Mouse (Mus musculus): ENCODE measurements around the gene Rsl24d1. TPM values are rescaled to one million over a fixed set of nuclear protein-coding genes. Genes with fewer than 3 reads are reported as not detected.

The Rsl24d1 gene
- polyA plus RNA-seq, 1 experiment from 2014 or later, result 193 TPM

DNA sequence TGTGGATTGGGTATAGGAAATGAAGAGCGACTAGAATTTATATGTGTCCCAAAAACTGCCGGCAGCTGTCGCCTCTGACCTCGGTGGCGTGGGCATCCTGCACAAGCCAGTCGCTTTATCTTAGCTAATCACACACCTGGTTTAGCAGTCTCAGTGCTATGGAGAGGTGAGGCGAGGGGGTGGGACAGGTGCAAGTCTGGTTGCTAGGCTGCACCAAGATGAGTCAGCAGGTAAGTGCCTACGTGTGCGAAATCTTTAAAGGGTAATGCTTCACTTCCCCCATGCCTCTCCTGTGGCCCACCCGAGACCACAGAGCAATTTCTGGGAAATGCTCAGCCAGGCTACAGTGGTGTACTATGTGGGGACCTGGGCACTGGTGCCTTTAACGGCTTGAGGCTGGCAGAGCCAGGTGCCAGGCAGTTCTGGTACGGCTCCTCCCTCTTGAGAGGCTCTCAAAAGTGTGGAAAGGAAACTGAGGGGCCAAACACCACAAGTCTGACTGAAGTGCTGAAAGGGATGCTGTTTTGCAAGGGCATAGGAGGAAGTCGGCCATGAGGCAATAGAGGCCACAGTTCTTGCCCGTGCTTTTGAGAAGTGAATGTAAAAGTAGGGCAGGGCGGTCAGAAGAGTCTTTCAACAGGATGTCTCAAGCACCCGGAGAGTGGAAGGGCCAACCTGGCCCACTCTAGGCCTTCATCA lies 23.9 kb upstream of the Rsl24d1 start:
- Histone ChIP-seq H3K4me1 (ENCODE audit: control insufficient read depth, insufficient read depth, low read length) (no peaks in the 10 kb centered on the region), H3K9ac (replicated peaks; ENCODE audit: low read length) (no peak overlapping the region), H3K4me2 (ENCODE audit: low read depth, low read length) (no peak overlapping the region), H3K27me3 (ENCODE audit: control insufficient read depth, insufficient read depth, low read length) (no peaks in the 10 kb centered on the region), H3K27ac (replicated peaks; ENCODE audit: low read depth, low read length) (no peak overlapping the region), H3K4me3 (ENCODE audit: low read depth, low read length) (no peak overlapping the region), H3K9me3 (replicated peaks; ENCODE audit: control insufficient read depth, low read length) (no peaks in the 10 kb centered on the region), H3K36me3 (replicated peaks; ENCODE audit: control insufficient read depth, insufficient read depth, low read depth, low read length) (no peaks in the 10 kb centered on the region)
- 73% methylated on average over 16 of the region's 16 CpGs for WGBS
- DNase-seq (ENCODE audit: low spot score) (no peak), ATAC-seq (replicated peaks; ENCODE audit: insufficient number of reproducible peaks, low FRiP score, low TSS enrichment, low read depth) (no peak)

GRCm38 (mm10) chr9:73090121-73090520 lies 23.1 kb upstream of the Rsl24d1 start:
- DNase-seq (ENCODE audit: low spot score), result no peak
- no peaks in the 10 kb centered on the region for H3K27me3 ChIP-seq (ENCODE audit: control insufficient read depth, insufficient read depth, low read length)
- ATAC-seq (replicated peaks; ENCODE audit: insufficient number of reproducible peaks, low FRiP score, low TSS enrichment, low read depth), result no peak
- H3K9ac ChIP-seq (replicated peaks; ENCODE audit: low read length), result no peak overlapping the region
- H3K4me1 ChIP-seq (ENCODE audit: control insufficient read depth, insufficient read depth, low read length), result no peaks in the 10 kb centered on the region
- H3K27ac ChIP-seq (replicated peaks; ENCODE audit: low read depth, low read length), result no peak overlapping the region
- H3K4me2 ChIP-seq (ENCODE audit: low read depth, low read length), result no peak overlapping the region
- H3K9me3 ChIP-seq (replicated peaks; ENCODE audit: control insufficient read depth, low read length), result no peaks in the 10 kb centered on the region
- 75% methylated on average over 10 of the region's 10 CpGs for WGBS
- no peak overlapping the region for H3K4me3 ChIP-seq (ENCODE audit: low read depth, low read length)
- H3K36me3 ChIP-seq (replicated peaks; ENCODE audit: control insufficient read depth, insufficient read depth, low read depth, low read length), result no peaks in the 10 kb centered on the region

DNA sequence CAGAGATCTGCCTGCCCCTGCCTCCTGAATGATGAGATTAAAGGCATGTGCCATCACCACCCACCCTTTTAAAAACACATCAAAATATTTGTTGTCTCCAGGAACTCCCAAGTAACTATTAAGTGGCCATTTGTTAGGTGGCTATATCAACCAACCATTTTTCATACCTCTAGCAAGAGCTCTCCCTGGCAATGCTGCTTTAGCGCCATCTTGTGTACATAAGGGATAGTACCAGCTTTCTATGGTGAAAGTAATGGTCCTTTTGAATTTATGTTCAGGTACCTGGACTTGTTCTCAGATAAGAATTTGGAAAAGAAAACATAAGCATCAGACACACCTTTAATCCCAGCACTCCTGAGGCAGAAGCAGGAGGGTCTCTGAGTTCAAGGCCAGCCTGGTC lies 21.5 kb upstream of the Rsl24d1 start:
- Histone ChIP-seq H3K9ac (replicated peaks; ENCODE audit: low read length) (no peak overlapping the region), H3K9me3 (replicated peaks; ENCODE audit: control insufficient read depth, low read length) (no peaks in the 10 kb centered on the region), H3K4me1 (ENCODE audit: control insufficient read depth, insufficient read depth, low read length) (no peaks in the 10 kb centered on the region), H3K4me3 (ENCODE audit: low read depth, low read length) (no peak overlapping the region), H3K27me3 (ENCODE audit: control insufficient read depth, insufficient read depth, low read length) (no peaks in the 10 kb centered on the region), H3K4me2 (ENCODE audit: low read depth, low read length) (no peak overlapping the region), H3K36me3 (replicated peaks; ENCODE audit: control insufficient read depth, insufficient read depth, low read depth, low read length) (no peaks in the 10 kb centered on the region), H3K27ac (replicated peaks; ENCODE audit: low read depth, low read length) (no peak overlapping the region)
- no peak for ATAC-seq (replicated peaks; ENCODE audit: insufficient number of reproducible peaks, low FRiP score, low TSS enrichment, low read depth)
- DNase-seq (ENCODE audit: low spot score), result peak; percentile 79
- 0% methylated on average over 1 of the region's 1 CpGs for WGBS

DNA sequence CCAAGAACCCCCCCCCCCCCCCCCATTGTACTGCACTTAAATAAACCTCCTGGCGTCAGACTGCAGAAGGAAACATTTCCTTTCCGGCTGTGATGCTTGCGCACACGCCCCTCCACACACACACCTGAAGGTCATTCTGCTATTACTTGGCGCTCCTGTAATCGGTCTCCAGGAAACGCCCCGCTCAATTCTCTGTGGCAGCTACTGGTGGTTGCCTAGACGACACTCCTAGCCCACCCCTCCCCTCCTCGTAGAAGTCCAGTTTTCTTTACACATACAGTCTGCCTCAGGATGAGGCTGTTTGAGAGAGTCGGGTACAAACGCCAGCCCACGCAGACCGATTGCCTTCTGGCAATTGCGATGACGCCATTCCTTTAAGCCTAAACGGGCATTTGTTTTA lies 18.6 kb upstream of the Rsl24d1 start:
- Histone ChIP-seq H3K4me2 (ENCODE audit: low read depth, low read length) (no peak overlapping the region), H3K27ac (replicated peaks; ENCODE audit: low read depth, low read length) (no peak overlapping the region), H3K36me3 (replicated peaks; ENCODE audit: control insufficient read depth, insufficient read depth, low read depth, low read length) (no peaks in the 10 kb centered on the region), H3K9me3 (replicated peaks; ENCODE audit: control insufficient read depth, low read length) (no peaks in the 10 kb centered on the region), H3K4me3 (ENCODE audit: low read depth, low read length) (no peak overlapping the region), H3K27me3 (ENCODE audit: control insufficient read depth, insufficient read depth, low read length) (no peaks in the 10 kb centered on the region), H3K4me1 (ENCODE audit: control insufficient read depth, insufficient read depth, low read length) (no peaks in the 10 kb centered on the region), H3K9ac (replicated peaks; ENCODE audit: low read length) (no peak overlapping the region)
- 48% methylated on average over 17 of the region's 17 CpGs for WGBS
- DNase-seq (ENCODE audit: low spot score) (peak; percentile 63), ATAC-seq (replicated peaks; ENCODE audit: insufficient number of reproducible peaks, low FRiP score, low TSS enrichment, low read depth) (peak; percentile 49; the same call in 1 of the 2 replicates)

- Histone ChIP-seq H3K27me3 (ENCODE audit: control insufficient read depth, insufficient read depth, low read length) (no peaks in the 10 kb centered on the region), H3K4me1 (ENCODE audit: control insufficient read depth, insufficient read depth, low read length) (no peaks in the 10 kb centered on the region), H3K4me2 (ENCODE audit: low read depth, low read length) (no peak overlapping the region), H3K9ac (replicated peaks; ENCODE audit: low read length) (no peak overlapping the region), H3K4me3 (ENCODE audit: low read depth, low read length) (no peak overlapping the region), H3K27ac (replicated peaks; ENCODE audit: low read depth, low read length) (no peak overlapping the region), H3K36me3 (replicated peaks; ENCODE audit: control insufficient read depth, insufficient read depth, low read depth, low read length) (no peaks in the 10 kb centered on the region), H3K9me3 (replicated peaks; ENCODE audit: control insufficient read depth, low read length) (no peaks in the 10 kb centered on the region)
- DNase-seq (ENCODE audit: low spot score), result no peak
- ATAC-seq (replicated peaks; ENCODE audit: insufficient number of reproducible peaks, low FRiP score, low TSS enrichment, low read depth), result no peak
- 75% methylated on average over 2 of the region's 2 CpGs for WGBS
Observed at GRCm38 (mm10) chr9:73097898-73098297, 15.3 kb upstream of the Rsl24d1 start.

GRCm38 (mm10) chr9:73101536-73101935 lies 11.7 kb upstream of the Rsl24d1 start, which contains the start of gene Khdc3:
Gene Khdc3 (plus strand): TSS chr9:73101836.
- Histone ChIP-seq H3K27me3 (ENCODE audit: control insufficient read depth, insufficient read depth, low read length) (peaks cover 6% of the 10 kb centered on the region; the same call in 1 of the 2 replicates), H3K4me3 (ENCODE audit: low read depth, low read length) (no peak within 1 kb of the TSS), H3K9me3 (replicated peaks; ENCODE audit: control insufficient read depth, low read length) (no peaks in the 10 kb centered on the region), H3K36me3 (replicated peaks; ENCODE audit: control insufficient read depth, insufficient read depth, low read depth, low read length) (no peaks in the 10 kb centered on the region), H3K27ac (replicated peaks; ENCODE audit: low read depth, low read length) (no peak within 1 kb of the TSS), H3K4me2 (ENCODE audit: low read depth, low read length) (no peak within 1 kb of the TSS), H3K4me1 (ENCODE audit: control insufficient read depth, insufficient read depth, low read length) (no peaks in the 10 kb centered on the region), H3K9ac (replicated peaks; ENCODE audit: low read length) (no peak within 1 kb of the TSS)
- WGBS, result 89% methylated on average over 5 of the region's 5 CpGs
- ATAC-seq (replicated peaks; ENCODE audit: insufficient number of reproducible peaks, low FRiP score, low TSS enrichment, low read depth) (no peak), DNase-seq (ENCODE audit: low spot score) (no peak)

GRCm38 (mm10) chr9:73102181-73102580 lies 11.0 kb upstream of the Rsl24d1 start, which contains the start of gene Gm20509:
Gene Gm20509 (plus strand): TSS chr9:73102470.
- DNase-seq (ENCODE audit: low spot score), result no peak
- no peak for ATAC-seq (replicated peaks; ENCODE audit: insufficient number of reproducible peaks, low FRiP score, low TSS enrichment, low read depth)
- WGBS, result 96% methylated on average over 4 of the region's 4 CpGs
- Histone ChIP-seq H3K4me3 (ENCODE audit: low read depth, low read length) (peak within 1 kb of the TSS; percentile 42), H3K4me2 (ENCODE audit: low read depth, low read length) (peak within 1 kb of the TSS; percentile 93), H3K27me3 (ENCODE audit: control insufficient read depth, insufficient read depth, low read length) (peaks cover 6% of the 10 kb centered on the region; the same call in 1 of the 2 replicates), H3K9me3 (replicated peaks; ENCODE audit: control insufficient read depth, low read length) (no peaks in the 10 kb centered on the region), H3K27ac (replicated peaks; ENCODE audit: low read depth, low read length) (no peak within 1 kb of the TSS), H3K36me3 (replicated peaks; ENCODE audit: control insufficient read depth, insufficient read depth, low read depth, low read length) (no peaks in the 10 kb centered on the region), H3K9ac (replicated peaks; ENCODE audit: low read length) (peak within 1 kb of the TSS; percentile 61), H3K4me1 (ENCODE audit: control insufficient read depth, insufficient read depth, low read length) (no peaks in the 10 kb centered on the region)

GRCm38 (mm10) chr9:73103159-73103879 lies 9.9 kb upstream of the Rsl24d1 start:
- Histone ChIP-seq H3K4me3 (ENCODE audit: low read depth, low read length) (peak overlapping the region; percentile 42), H3K4me2 (ENCODE audit: low read depth, low read length) (peak overlapping the region; percentile 93), H3K9ac (replicated peaks; ENCODE audit: low read length) (peak overlapping the region; percentile 61), H3K4me1 (ENCODE audit: control insufficient read depth, insufficient read depth, low read length) (no peaks in the 10 kb centered on the region), H3K36me3 (replicated peaks; ENCODE audit: control insufficient read depth, insufficient read depth, low read depth, low read length) (no peaks in the 10 kb centered on the region), H3K27ac (replicated peaks; ENCODE audit: low read depth, low read length) (no peak overlapping the region), H3K27me3 (ENCODE audit: control insufficient read depth, insufficient read depth, low read length) (peaks cover 6% of the 10 kb centered on the region; the same call in 1 of the 2 replicates), H3K9me3 (replicated peaks; ENCODE audit: control insufficient read depth, low read length) (no peaks in the 10 kb centered on the region)
- DNase-seq (ENCODE audit: low spot score), result peak; percentile 32
- ATAC-seq (replicated peaks; ENCODE audit: insufficient number of reproducible peaks, low FRiP score, low TSS enrichment, low read depth), result peak; percentile 45; the same call in 1 of the 2 replicates
- 5% methylated on average over 60 of the region's 60 CpGs for WGBS

Data from embryonic facial prominence, embryonic 11.5 days (tissue).